Mouse (Mus musculus): ENCODE data around the gene Mtus2. TPM values are rescaled to one million over a fixed set of nuclear protein-coding genes. Genes with fewer than 3 reads are reported as not detected.

Gene Mtus2
- total and polyA plus RNA-seq, 3 experiments = 0.08 TPM; not detected in 2

GRCm38 (mm10) chr5:148267446-148267845 lies 310.3 kb downstream of the Mtus2 start:
- no peak overlapping the region for H3K27ac ChIP-seq (ENCODE audit: control insufficient read depth, low read depth, low read length)
- no peaks in the 10 kb centered on the region for H3K36me3 ChIP-seq (ENCODE audit: control insufficient read depth in 1 of 2, insufficient read depth in 2 of 2, low read length in 2 of 2)
- no peaks in the 10 kb centered on the region for H3K79me2 ChIP-seq (ENCODE audit: control insufficient read depth, insufficient read depth, low read length, poor library complexity)
- TF ChIP-seq HCFC1 (IDR thresholded peaks at IDR 0.05; ENCODE audit: low read depth, low read length) = no peak
- no peak for TF ChIP-seq GATA1 (IDR thresholded peaks at IDR 0.05; ENCODE audit: low read depth, low read length)
- no peak for TF ChIP-seq MAZ (IDR thresholded peaks at IDR 0.05; ENCODE audit: low read depth, low read length)
- no peak for TF ChIP-seq EP300 (IDR thresholded peaks at IDR 0.05; ENCODE audit: low read depth in 1 of 2, low read length in 2 of 2)
- no peak for TF ChIP-seq SMC3 (IDR thresholded peaks at IDR 0.05; ENCODE audit: low read depth, low read length)
- TF ChIP-seq CHD2 (IDR thresholded peaks at IDR 0.05; ENCODE audit: low read length) = no peak
- no peak for TF ChIP-seq USF1 (IDR thresholded peaks at IDR 0.05; ENCODE audit: low read depth, low read length)
- no peak for TF ChIP-seq USF2 (IDR thresholded peaks at IDR 0.05; ENCODE audit: borderline replicate concordance in 1 of 2, insufficient read depth in 1 of 2, low read depth in 1 of 2, low read length in 2 of 2)
- TF ChIP-seq POLR2A (IDR thresholded peaks at IDR 0.05; ENCODE audit: control insufficient read depth in 1 of 2, insufficient read depth in 1 of 2, low read depth in 1 of 2, low read length in 2 of 2, poor library complexity in 1 of 2) = no peak
- TF ChIP-seq MYB (IDR thresholded peaks at IDR 0.05; ENCODE audit: low read depth, low read length) = no peak
- no peak for TF ChIP-seq NRF1 (IDR thresholded peaks at IDR 0.05; ENCODE audit: insufficient read depth, low read depth, low read length, poor library complexity, severe bottlenecking)
- TF ChIP-seq UBTF (IDR thresholded peaks at IDR 0.05; ENCODE audit: borderline replicate concordance, insufficient read depth, low read depth, low read length) = no peak
- TF ChIP-seq MYC (IDR thresholded peaks at IDR 0.05; ENCODE audit: low read depth, low read length) = no peak
- TF ChIP-seq TAL1 (IDR thresholded peaks at IDR 0.05; ENCODE audit: low read length) = no peak
- no peak for TF ChIP-seq TCF12 (IDR thresholded peaks at IDR 0.05; ENCODE audit: low read depth, low read length)
- H3K4me3 ChIP-seq (ENCODE audit: control insufficient read depth in 1 of 2, insufficient read depth in 1 of 2, low read depth in 2 of 2, low read length in 2 of 2) = no peak overlapping the region
- no peak overlapping the region for H3K9ac ChIP-seq (ENCODE audit: control insufficient read depth, low read depth, low read length, poor library complexity, severe bottlenecking)
- no peak for DNase-seq (ENCODE audit: low read depth, low spot score)
- no peaks in the 10 kb centered on the region for H3K27me3 ChIP-seq (ENCODE audit: control insufficient read depth in 1 of 2, insufficient read depth in 2 of 2, low read length in 2 of 2)
- no peaks in the 10 kb centered on the region for H3K4me1 ChIP-seq (ENCODE audit: control insufficient read depth in 1 of 2, insufficient read depth in 2 of 2, low read length in 2 of 2)
- no peaks in the 10 kb centered on the region for H3K9me3 ChIP-seq (replicated peaks; ENCODE audit: insufficient read depth, low read length)

DNA sequence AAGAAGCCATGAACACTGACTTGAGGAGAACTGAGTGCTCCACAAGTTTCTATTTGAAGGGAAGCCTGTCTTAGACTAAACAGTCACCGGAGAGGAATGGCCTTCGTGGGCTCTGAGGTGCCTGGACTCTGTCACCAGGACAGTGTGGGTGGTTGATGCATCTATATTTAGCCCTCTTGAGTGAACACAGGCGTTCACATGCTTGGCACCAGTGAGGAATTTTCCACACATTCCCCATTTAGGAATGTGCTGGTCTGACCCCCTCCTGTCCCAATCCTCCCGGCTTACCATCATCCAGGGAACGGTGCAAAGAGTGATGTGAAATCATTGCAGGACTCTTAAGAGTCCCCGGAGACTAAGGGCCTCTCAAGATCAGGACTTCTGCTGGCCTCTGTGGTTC lies 314.9 kb downstream of the Mtus2 start:
- Histone ChIP-seq H3K27me3 (ENCODE audit: control insufficient read depth in 1 of 2, insufficient read depth in 2 of 2, low read length in 2 of 2) (no peaks in the 10 kb centered on the region), H3K36me3 (ENCODE audit: control insufficient read depth in 1 of 2, insufficient read depth in 2 of 2, low read length in 2 of 2) (no peaks in the 10 kb centered on the region), H3K9ac (ENCODE audit: control insufficient read depth, low read depth, low read length, poor library complexity, severe bottlenecking) (no peak overlapping the region), H3K4me3 (ENCODE audit: control insufficient read depth in 1 of 2, insufficient read depth in 1 of 2, low read depth in 2 of 2, low read length in 2 of 2) (no peak overlapping the region), H3K9me3 (replicated peaks; ENCODE audit: insufficient read depth, low read length) (no peaks in the 10 kb centered on the region; the same call in 1 of the 2 replicates), H3K4me1 (ENCODE audit: control insufficient read depth in 1 of 2, insufficient read depth in 2 of 2, low read length in 2 of 2) (no peaks in the 10 kb centered on the region), H3K27ac (ENCODE audit: control insufficient read depth, low read depth, low read length) (no peak overlapping the region), H3K79me2 (ENCODE audit: control insufficient read depth, insufficient read depth, low read length, poor library complexity) (no peaks in the 10 kb centered on the region)
- DNase-seq (ENCODE audit: low read depth, low spot score) = no peak
- no peak for TF ChIP-seq NELFE (IDR thresholded peaks at IDR 0.05; ENCODE audit: low read depth, low read length)
- TF ChIP-seq TCF12 (IDR thresholded peaks at IDR 0.05; ENCODE audit: low read depth, low read length) = no peak
- TF ChIP-seq CHD2 (IDR thresholded peaks at IDR 0.05; ENCODE audit: low read length) = no peak
- TF ChIP-seq CTCF (IDR thresholded peaks at IDR 0.05 in 2 of 3, conservative IDR thresholded peaks at IDR 0.05 in 1 of 3; ENCODE audit: control insufficient read depth in 1 of 3, insufficient read depth in 1 of 3, low read depth in 2 of 3, low read length in 3 of 3, poor library complexity in 1 of 3, severe bottlenecking in 1 of 3) = no peak
- no peak for TF ChIP-seq POLR2AphosphoS5 (IDR thresholded peaks at IDR 0.05; ENCODE audit: borderline replicate concordance, low read depth, low read length)
- TF ChIP-seq MAZ (IDR thresholded peaks at IDR 0.05; ENCODE audit: low read depth, low read length) = no peak
- TF ChIP-seq POLR2A (IDR thresholded peaks at IDR 0.05; ENCODE audit: control insufficient read depth in 1 of 2, insufficient read depth in 1 of 2, low read depth in 1 of 2, low read length in 2 of 2, poor library complexity in 1 of 2) = no peak
- no peak for TF ChIP-seq USF1 (IDR thresholded peaks at IDR 0.05; ENCODE audit: low read depth, low read length)
- TF ChIP-seq SMC3 (IDR thresholded peaks at IDR 0.05; ENCODE audit: low read depth, low read length) = no peak
- TF ChIP-seq ZC3H11A (IDR thresholded peaks at IDR 0.05; ENCODE audit: low read depth, low read length) = no peak
- no peak for TF ChIP-seq CHD1 (IDR thresholded peaks at IDR 0.05; ENCODE audit: low read depth, low read length)
- no peak for TF ChIP-seq ELF1 (IDR thresholded peaks at IDR 0.05; ENCODE audit: low read depth, low read length)
- TF ChIP-seq SIN3A (IDR thresholded peaks at IDR 0.05; ENCODE audit: low read length) = no peak
- TF ChIP-seq RCOR1 (IDR thresholded peaks at IDR 0.05; ENCODE audit: low read depth, low read length) = no peak
- TF ChIP-seq GABPA (IDR thresholded peaks at IDR 0.05; ENCODE audit: low read depth, low read length) = no peak
